Mouse (Mus musculus) bone marrow macrophage, adult 2 months (primary cell): ENCODE measurements at regions not wholly inside any gene's neighbourhood (a gene's known extent, or its start where the extent isn't known, plus 50 kb on each side); places are given as distances from the start of the nearest gene placed in this dataset.
"Not testable (repeated sequence)": the region's sequence is repeated elsewhere in the genome, so short reads cannot be mapped to it uniquely, and the experiment has no call there.

Source experiments
- CTCF ChIP-seq: IDR thresholded peaks from 2 replicates; pipeline ENCODE4 v1.5.1; 2012; ENCODE audit warnings: low read depth, mild to moderate bottlenecking, low read length, moderate library complexity
- POLR2A ChIP-seq: IDR thresholded peaks from 2 replicates; pipeline ENCODE4 v1.6.1; 2012; ENCODE audit warnings: mild to moderate bottlenecking, low read depth, low read length, borderline replicate concordance

DNA sequence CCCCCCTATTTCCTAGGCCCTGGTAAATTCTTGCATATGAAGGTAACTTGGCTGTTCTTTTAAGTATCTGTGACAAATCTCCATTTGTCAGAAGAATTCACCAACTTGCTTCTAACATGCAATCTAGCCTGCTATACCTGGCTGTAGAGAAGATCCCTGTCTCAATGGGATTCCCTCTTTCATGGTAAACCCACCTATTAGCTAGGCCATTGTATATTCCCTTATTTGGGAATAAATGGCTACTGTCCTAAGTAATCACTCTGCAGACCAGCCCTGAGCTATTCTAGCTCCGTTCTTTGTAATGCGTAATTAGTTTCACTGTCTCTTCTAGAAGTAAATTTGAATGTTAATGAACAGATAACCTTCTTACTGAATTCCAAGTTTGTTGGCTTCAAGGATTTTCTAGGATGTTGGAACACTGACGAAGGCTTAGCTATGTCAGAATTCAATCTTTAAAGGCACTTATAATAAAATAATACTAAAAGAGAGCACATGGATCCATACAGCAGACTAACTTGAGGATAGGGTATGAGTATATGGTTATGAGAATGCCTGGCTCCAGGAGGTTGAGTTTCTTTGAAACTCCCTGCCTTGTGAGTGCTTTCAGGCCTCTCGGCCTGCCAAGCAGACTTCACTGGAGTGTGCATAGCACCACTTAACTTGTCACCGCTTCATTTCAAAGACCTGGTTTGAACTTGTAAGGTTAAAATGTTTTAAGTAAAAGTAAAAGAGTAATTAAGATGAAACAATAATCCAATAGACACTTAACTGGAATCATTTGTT is 403.7 kb upstream of the Dab2 start:
- TF ChIP-seq POLR2A, CTCF: not testable (repeated sequence)
